ENCODE assay signal across 25 mouse cellular contexts in genomic region chr7:17065620-17066019, GRCm38 (mm10). TPM values are rescaled to one million over a fixed set of nuclear protein-coding genes. Genes with fewer than 3 reads are reported as not detected.
A peak's percentile ranks its signal among the peaks of the same experiment; 100 is the strongest.
DNase-seq lines count a peak whose midpoint lies in the region; ATAC-seq and TF ChIP-seq lines count a peak whose summit lies in the region.
"Had no signal": no experiment of that assay in that cellular context is flagged by ENCODE, and none has a peak within 500 bp of the region (broad histone marks: within the 10 kb centered on the region; RNA-seq: fewer than 3 reads in every experiment).

No protein-coding gene starts in this region.

- H3K36me3 ChIP-seq in lung, embryonic 14.5 days (ENCODE audit: insufficient read depth), result no peaks in the 10 kb centered on the region
- H3K36me3 ChIP-seq in liver, embryonic 14.5 days (replicated peaks; ENCODE audit: control insufficient read depth, insufficient read depth, low read depth), result no peaks in the 10 kb centered on the region
- no peaks in the 10 kb centered on the region for H3K36me3 ChIP-seq in stomach, postnatal 0 days (ENCODE audit: control insufficient read depth, insufficient read depth, low read length)
- H3K36me3 ChIP-seq in forebrain, embryonic 15.5 days, result no peaks in the 10 kb centered on the region
- H3K36me3 ChIP-seq: hindbrain, embryonic 10.5 days; hindbrain, embryonic 15.5 days; limb, embryonic 13.5 days; midbrain, embryonic 10.5 days had no signal

- no peak for TF ChIP-seq CTCF in lung, embryonic 14.5 days (IDR thresholded peaks at IDR 0.05; ENCODE audit: low read depth)
- TF ChIP-seq CTCF in liver, embryonic 14.5 days (IDR thresholded peaks at IDR 0.05; ENCODE audit: low read depth), result no peak
- no peak for TF ChIP-seq CTCF in stomach, postnatal 0 days (IDR thresholded peaks at IDR 0.05; ENCODE audit: low read depth)

- TF ChIP-seq EP300 in liver, embryonic 14.5 days (IDR thresholded peaks at IDR 0.05; ENCODE audit: low read depth), result no peak
- TF ChIP-seq EP300 in stomach, postnatal 0 days (optimal IDR thresholded peaks at IDR 0.05), result no peak

- H3K27ac ChIP-seq in lung, embryonic 14.5 days (ENCODE audit: low read depth), result no peak overlapping the region
- H3K27ac ChIP-seq in liver, embryonic 14.5 days, result no peak overlapping the region
- no peak overlapping the region for H3K27ac ChIP-seq in stomach, postnatal 0 days (replicated peaks)
- no peak overlapping the region for H3K27ac ChIP-seq in forebrain, embryonic 15.5 days (replicated peaks)
- H3K27ac ChIP-seq: hindbrain, embryonic 10.5 days; hindbrain, embryonic 15.5 days; limb, embryonic 13.5 days; macrophage; midbrain, embryonic 10.5 days had no signal

- 65% methylated on average over 8 of the region's 9 CpGs for WGBS in lung, embryonic 14.5 days
- 43% methylated on average over 8 of the region's 9 CpGs for WGBS in liver, embryonic 14.5 days (ENCODE audit: insufficient replicate concordance)
- 58% methylated on average over 8 of the region's 9 CpGs for WGBS in stomach, postnatal 0 days
- WGBS in forebrain, embryonic 15.5 days, result 85% methylated on average over 7 of the region's 9 CpGs

- H3K4me1 ChIP-seq in lung, embryonic 14.5 days (ENCODE audit: insufficient read depth), result peaks cover 7% of the 10 kb centered on the region
- peaks cover 6 to 8% of the 10 kb centered on the region in 2 experiments for H3K4me1 ChIP-seq in liver, embryonic 14.5 days (replicated peaks; ENCODE audit: control insufficient read depth in 2 of 2, insufficient read depth in 2 of 2, low read length in 1 of 2)
- 0 out of 2 replicates have a peak, but pooled peaks cover 3% of the 10 kb centered on the region for H3K4me1 ChIP-seq in stomach, postnatal 0 days (replicated peaks; ENCODE audit: control insufficient read depth, insufficient read depth)
- H3K4me1 ChIP-seq in forebrain, embryonic 15.5 days, result peaks cover 20% of the 10 kb centered on the region

- H3K9ac ChIP-seq in lung, embryonic 14.5 days, result no peak overlapping the region; the same call in 1 of the 2 replicates
- H3K9ac ChIP-seq in liver, embryonic 14.5 days (replicated peaks), result no peak overlapping the region
- H3K9ac ChIP-seq in stomach, postnatal 0 days (ENCODE audit: low read length), result no peak overlapping the region
- no peak overlapping the region for H3K9ac ChIP-seq in forebrain, embryonic 15.5 days (replicated peaks)
- H3K9ac ChIP-seq: hindbrain, embryonic 15.5 days; limb, embryonic 13.5 days had no signal

- peak; percentile 30 for DNase-seq in cerebellum, adult 9-10 months
- DNase-seq in cerebellum, adult 8-10 months, result no peak
- peak; percentile 23 for DNase-seq in lung, embryonic 14.5 days
- no peak for DNase-seq in lung, postnatal 10 days
- DNase-seq in liver, embryonic 14.5 days (ENCODE audit: low read depth in 3 of 3, low spot score in 3 of 3), result no peak
- peak; percentile 14 for DNase-seq in stomach, postnatal 0 days (ENCODE audit: low spot score)
- no peak for DNase-seq in ovary, postnatal 14 days (ENCODE audit: low spot score)
- DNase-seq: adrenal gland, postnatal 25 days; cerebellum, postnatal 10 days; gastrocnemius, postnatal 14 days; heart, postnatal 14 days; kidney, adult 2 months; kidney, postnatal 14 days; right cerebral cortex, adult 18-20 months; right cerebral cortex, postnatal 4 days; thymus, postnatal 25 days had no signal

- H3K4me2 ChIP-seq in lung, embryonic 14.5 days, result no peak overlapping the region
- no peak overlapping the region for H3K4me2 ChIP-seq in liver, embryonic 14.5 days (ENCODE audit: low read depth)
- H3K4me2 ChIP-seq in stomach, postnatal 0 days (replicated peaks; ENCODE audit: low read depth), result no peak overlapping the region
- no peak overlapping the region for H3K4me2 ChIP-seq in forebrain, embryonic 15.5 days (replicated peaks)
- H3K4me2 ChIP-seq: hindbrain, embryonic 15.5 days; limb, embryonic 13.5 days had no signal

- H3K9me3 ChIP-seq in lung, embryonic 14.5 days (ENCODE audit: low read depth, low read length), result no peaks in the 10 kb centered on the region
- H3K9me3 ChIP-seq in liver, embryonic 14.5 days (ENCODE audit: control insufficient read depth, low read length), result no peaks in the 10 kb centered on the region
- H3K9me3 ChIP-seq in stomach, postnatal 0 days (ENCODE audit: control insufficient read depth, low read length), result no peaks in the 10 kb centered on the region
- no peaks in the 10 kb centered on the region for H3K9me3 ChIP-seq in forebrain, embryonic 15.5 days
- H3K9me3 ChIP-seq: hindbrain, embryonic 10.5 days; hindbrain, embryonic 15.5 days; limb, embryonic 13.5 days; midbrain, embryonic 10.5 days had no signal

- no peak overlapping the region for H3K4me3 ChIP-seq in lung, embryonic 14.5 days (ENCODE audit: low read depth, low read length)
- H3K4me3 ChIP-seq in liver, embryonic 14.5 days (ENCODE audit: insufficient read depth in 1 of 2, low read depth in 2 of 2, low read length in 2 of 2), result no peak overlapping the region
- H3K4me3 ChIP-seq in stomach, postnatal 0 days (ENCODE audit: low read depth, low read length), result no peak overlapping the region
- no peak overlapping the region for H3K4me3 ChIP-seq in forebrain, embryonic 15.5 days
- H3K4me3 ChIP-seq: erythroblast, embryonic 14.5 days; hindbrain, embryonic 10.5 days; hindbrain, embryonic 15.5 days; limb, embryonic 13.5 days; midbrain, embryonic 10.5 days had no signal

- H3K27me3 ChIP-seq in lung, embryonic 14.5 days (ENCODE audit: insufficient read depth, low read length), result no peaks in the 10 kb centered on the region
- H3K27me3 ChIP-seq in liver, embryonic 14.5 days (ENCODE audit: control insufficient read depth, insufficient read depth, low read length), result no peaks in the 10 kb centered on the region; the same call in 1 of the 2 replicates
- no peaks in the 10 kb centered on the region for H3K27me3 ChIP-seq in stomach, postnatal 0 days (ENCODE audit: control insufficient read depth, insufficient read depth, low read length)
- H3K27me3 ChIP-seq in forebrain, embryonic 15.5 days, result no peaks in the 10 kb centered on the region
- H3K27me3 ChIP-seq: limb, embryonic 13.5 days had no signal

- no peak for ATAC-seq in lung, embryonic 14.5 days (ENCODE audit: insufficient read depth)
- peak; percentile 44; the same call in 1 of the 2 replicates for ATAC-seq in liver, embryonic 14.5 days (ENCODE audit: insufficient read depth)
- no peak for ATAC-seq in stomach, postnatal 0 days (ENCODE audit: low FRiP score, low TSS enrichment)
- no peak for ATAC-seq in forebrain, embryonic 15.5 days (replicated peaks)
- ATAC-seq: lung, postnatal 0 days; midbrain, embryonic 16.5 days had no signal

RNA-seq across cellular contexts. Expression of gene Hif3a, which starts 3.4 kb away (rescaled TPM):
- 33.1 and 38.0 TPM in 2 replicates for polyA plus RNA-seq in lung, embryonic 14.5 days (2014; fragmentation: Nextera tagmentation; extraction: Ambion mirVana)
- 9.8 and 12.2 TPM in 2 replicates for polyA plus RNA-seq in liver, embryonic 14.5 days (2012; rRNA removed)
- 22.8 and 23.9 TPM in 2 replicates for polyA plus RNA-seq in liver, embryonic 14.5 days (2014; fragmentation: Nextera tagmentation; extraction: Ambion mirVana)
- 3.4 and 4.0 TPM in 2 replicates for polyA plus RNA-seq in stomach, postnatal 0 days (2015; fragmentation: Nextera tagmentation; extraction: Ambion mirVana)
- polyA plus RNA-seq in forebrain, embryonic 15.5 days (2015; fragmentation: Nextera tagmentation; extraction: Ambion mirVana), result 4.3 and 4.9 TPM in 2 replicates
- polyA plus RNA-seq: macrophage had no signal

RNA-seq across cellular contexts. Expression of gene Psg16, which starts 8.2 kb away (rescaled TPM):
- 0.11 and 0.18 TPM in 2 replicates for polyA plus RNA-seq in lung, embryonic 14.5 days (2014; fragmentation: Nextera tagmentation; extraction: Ambion mirVana)
- 0.02 and 0.18 TPM in 2 replicates for polyA plus RNA-seq in liver, embryonic 14.5 days (2012; rRNA removed)
- 0.08 TPM in 2 replicates for polyA plus RNA-seq in liver, embryonic 14.5 days (2014; fragmentation: Nextera tagmentation; extraction: Ambion mirVana)
- 0.05 and 0.12 TPM in 2 replicates for polyA plus RNA-seq in stomach, postnatal 0 days (2015; fragmentation: Nextera tagmentation; extraction: Ambion mirVana)
- 1.7 and 2.7 TPM in 2 replicates for polyA plus RNA-seq in forebrain, embryonic 15.5 days (2015; fragmentation: Nextera tagmentation; extraction: Ambion mirVana)
- polyA plus RNA-seq: erythroblast, embryonic 14.5 days; macrophage had no signal

RNA-seq across cellular contexts. Expression of gene Ppp5c, which starts 37.9 kb away (rescaled TPM):
- polyA plus RNA-seq in lung, embryonic 14.5 days (2014; fragmentation: Nextera tagmentation; extraction: Ambion mirVana), result 103 and 117 TPM in 2 replicates
- 61.7 and 68.3 TPM in 2 replicates for polyA plus RNA-seq in liver, embryonic 14.5 days (2012; rRNA removed)
- polyA plus RNA-seq in liver, embryonic 14.5 days (2014; fragmentation: Nextera tagmentation; extraction: Ambion mirVana), result 38.5 and 42.8 TPM in 2 replicates
- polyA plus RNA-seq in stomach, postnatal 0 days (2015; fragmentation: Nextera tagmentation; extraction: Ambion mirVana), result 51.6 and 57.5 TPM in 2 replicates
- polyA plus RNA-seq in forebrain, embryonic 15.5 days (2015; fragmentation: Nextera tagmentation; extraction: Ambion mirVana), result 103 and 111 TPM in 2 replicates

Comparison
In these comparisons a context has a peak if more than half of its experiments do, and no peak if none do; other contexts are left out.
1. DNase-seq: peak in cerebellum, adult 9-10 months (single experiment), lung, embryonic 14.5 days (single experiment) and stomach, postnatal 0 days (single experiment); none in cerebellum, adult 8-10 months (single experiment), lung, postnatal 10 days (single experiment), liver, embryonic 14.5 days (0 of 3) and ovary, postnatal 14 days (single experiment).